Mouse (Mus musculus) kidney, adult 2 months (tissue): ENCODE data around the gene Gm5447. TPM values are rescaled to one million over a fixed set of nuclear protein-coding genes. Genes with fewer than 3 reads are reported as not detected.

Experiments used
- DNase-seq: peaks from one replicate; pipeline ENCODE4 v3.0.0; 2021
- H3K27ac ChIP-seq: fragments of 200-500 bp; 2 replicates; pipeline ENCODE4 v1.5.1; 2012; ENCODE audit warnings: low read depth, low read length, control low read depth, inconsistent platforms; ENCODE audit not compliant: insufficient read depth
- H3K27me3 ChIP-seq: fragments of 200-500 bp; replicated peaks from 2 replicates; pipeline ENCODE4 v1.6.1; 2012; ENCODE audit warnings: mild to moderate bottlenecking, moderate library complexity, low read length, inconsistent platforms; ENCODE audit not compliant: control insufficient read depth, insufficient read depth
- H3K36me3 ChIP-seq: fragments of 200-500 bp; 2 replicates; pipeline ENCODE4 v1.6.1; 2012; ENCODE audit warnings: mild to moderate bottlenecking, moderate library complexity, low read length, inconsistent platforms; ENCODE audit not compliant: control insufficient read depth, insufficient read depth
- H3K4me1 ChIP-seq: fragments of 200-500 bp; 2 replicates; pipeline ENCODE4 v1.6.1; 2011; ENCODE audit warnings: low read length; ENCODE audit not compliant: control insufficient read depth, insufficient read depth
- H3K4me3 ChIP-seq: fragments of 200-500 bp; 2 replicates; pipeline ENCODE4 v1.5.1; 2011; ENCODE audit warnings: mild to moderate bottlenecking, low read depth, low read length, control low read depth; ENCODE audit not compliant: insufficient read depth
- CTCF ChIP-seq: fragments of 200-500 bp; conservative IDR thresholded peaks from 2 replicates; pipeline ENCODE4 v1.5.1; 2011; ENCODE audit warnings: low read depth, mild to moderate bottlenecking, control low read depth, low read length, moderate library complexity, mixed read lengths; ENCODE audit not compliant: insufficient read depth, insufficient read length
- POLR2A ChIP-seq: fragments of 200-500 bp; IDR thresholded peaks from one replicate; pipeline ENCODE4 v1.6.1; 2011; ENCODE audit warnings: low read depth, low read length, control low read depth
- WGBS: fragments of 180-500 bp; shearing (Covaris S2); methylation state at CpG from one replicate; pipeline ENCODE4 v1.1.7; 2018; 5-methylcytosine and 5-hydroxymethylcytosine counted together
- polyA plus RNA-seq: library from polyadenylated mRNA; depleted of rRNA; stranded (reverse); fragments of >200 nt; gene quantifications from 2 replicates; pipeline ENCODE4 v1.2.3, GENCODE M21; 2012; rRNA removed

Gene Gm5447
- polyA plus RNA-seq, 1 experiment, result 0.08 TPM

GRCm38 (mm10) chr13:31023664-31024063 is 49.7 kb downstream of the Gm5447 start:
- Histone ChIP-seq H3K4me3 (no peak overlapping the region), H3K27ac (no peak overlapping the region), H3K27me3 (no peaks in the 10 kb centered on the region; the same call in 1 of the 2 replicates), H3K4me1 (no peaks in the 10 kb centered on the region), H3K36me3 (no peaks in the 10 kb centered on the region)
- TF ChIP-seq CTCF (no peak), POLR2A (no peak)
- no peak for DNase-seq
- WGBS, result 77% methylated on average over 3 of the region's 3 CpGs

Other genes starting within 250 kb of the Gm5447 start
- 0.96 and 1.6 TPM in 2 replicates for gene Irf4, start 225.0 kb upstream of the Gm5447 start, polyA plus RNA-seq
- 0.12 TPM in 1 of 2 replicates, not detected in the other for gene Hus1b, start 26.4 kb upstream of the Gm5447 start, polyA plus RNA-seq
- gene Exoc2, start 111 bp upstream of the Gm5447 start, polyA plus RNA-seq, result 9.1 and 10.2 TPM in 2 replicates